Mouse (Mus musculus) CD4-positive, CD25-positive, alpha-beta regulatory T cell, adult 4 months (primary cell): ENCODE measurements around the gene Chrne. TPM values are rescaled to one million over a fixed set of nuclear protein-coding genes. Genes with fewer than 3 reads are reported as not detected.

ENCODE experiments used
- ATAC-seq: one replicate; pipeline ENCODE4 v1.8.0; 2017
- polyA plus RNA-seq, 2 experiments: library from polyadenylated mRNA; unstranded; fragments of 100-300 nt; shearing (Covaris generic); gene quantifications; one replicate each; pipeline ENCODE4 v1.2.1; 2017

The Chrne gene
- polyA plus RNA-seq: 1 to 10 TPM; 1.4 to 2.1 TPM

DNA sequence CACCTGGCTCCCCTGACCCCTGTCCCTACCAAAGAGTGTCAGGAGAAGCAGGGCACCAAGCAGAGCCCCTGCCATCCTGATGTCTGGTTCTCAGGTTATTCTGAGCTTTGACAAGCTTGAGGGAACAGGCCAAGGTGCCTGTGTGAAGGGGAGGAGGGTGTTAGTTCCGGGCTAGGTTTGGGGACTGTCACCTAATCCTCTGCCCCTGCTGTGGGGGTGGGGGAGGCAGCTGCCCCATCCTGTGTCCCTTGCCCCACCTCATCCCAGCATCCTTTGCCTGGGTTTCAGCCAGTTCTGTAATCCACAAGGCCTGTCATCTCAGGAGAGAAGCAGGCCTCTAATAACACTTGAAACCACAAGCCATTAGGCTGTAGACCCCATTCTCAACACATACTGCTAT is at the start of gene Chrne:
TSS of gene Chrne (minus strand) at position 116 of the 400 bp plus-strand sequence.
- ATAC-seq: no peak

- ATAC-seq: peak; percentile 21
These were observed 49.3 kb upstream of the Chrne start for GRCm38 (mm10) chr11:70668335-70668770.

DNA sequence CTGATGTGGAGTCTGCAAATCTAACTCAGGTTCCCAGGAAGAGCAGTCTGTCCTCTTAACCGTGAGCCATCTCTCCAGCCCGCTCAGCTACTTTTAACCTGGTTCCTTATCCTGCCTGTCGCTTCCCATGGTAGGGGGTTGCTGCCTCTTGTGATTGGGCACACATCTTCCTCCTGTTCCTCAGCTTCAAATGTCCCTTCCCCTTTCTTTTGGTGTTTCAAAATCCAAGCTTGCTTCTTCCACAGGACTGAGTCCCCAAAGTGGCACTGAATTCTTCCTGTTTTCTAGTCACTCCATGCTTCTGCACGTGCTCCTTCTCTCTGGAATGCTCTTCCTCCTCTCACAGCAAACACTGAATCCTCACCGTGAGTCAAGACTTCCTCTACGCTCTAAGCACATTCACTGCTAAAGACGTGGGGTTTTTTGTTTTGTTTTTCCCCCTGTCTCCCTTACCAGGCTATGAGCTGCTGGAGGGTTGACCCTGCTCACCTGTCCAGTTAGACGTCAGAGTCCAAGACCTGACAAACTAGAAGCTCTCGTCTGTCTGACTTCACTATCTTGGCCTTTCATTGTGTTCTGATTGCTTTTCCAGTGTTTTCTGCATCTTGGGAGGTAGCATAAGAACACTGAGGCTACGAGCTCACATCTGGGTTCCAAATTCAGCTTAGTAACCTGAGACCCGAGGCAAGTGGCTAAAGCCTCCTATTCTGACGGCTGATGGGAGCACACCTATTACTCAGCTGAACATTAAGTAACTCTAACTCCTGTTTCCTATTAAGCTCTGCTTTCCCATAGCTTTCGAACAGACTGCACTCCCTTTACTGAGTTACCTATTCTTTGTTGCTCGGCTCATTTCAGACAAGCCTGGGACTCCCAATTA is 48.5 kb upstream of the Chrne start:
- no peak for ATAC-seq

DNA sequence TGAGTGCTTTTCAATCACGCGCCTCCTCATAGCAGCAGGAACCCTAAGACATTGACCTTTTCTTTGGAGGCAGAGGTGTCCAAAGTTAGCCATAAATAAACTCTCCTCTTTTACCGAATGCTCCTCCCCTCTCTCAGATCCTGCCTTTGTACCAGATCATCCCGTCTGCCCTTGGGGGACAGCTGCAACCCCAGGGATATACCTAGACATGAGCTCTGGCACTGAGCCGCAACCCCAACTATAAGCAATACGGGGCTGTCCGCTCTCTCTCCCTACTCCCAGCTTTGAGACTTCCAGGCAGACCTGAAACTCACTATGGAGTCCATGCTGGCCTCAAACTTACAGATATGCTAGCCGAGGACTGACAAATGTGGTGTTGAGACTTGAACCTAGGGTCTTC is 47.7 kb upstream of the Chrne start:
- ATAC-seq: no peak

DNA sequence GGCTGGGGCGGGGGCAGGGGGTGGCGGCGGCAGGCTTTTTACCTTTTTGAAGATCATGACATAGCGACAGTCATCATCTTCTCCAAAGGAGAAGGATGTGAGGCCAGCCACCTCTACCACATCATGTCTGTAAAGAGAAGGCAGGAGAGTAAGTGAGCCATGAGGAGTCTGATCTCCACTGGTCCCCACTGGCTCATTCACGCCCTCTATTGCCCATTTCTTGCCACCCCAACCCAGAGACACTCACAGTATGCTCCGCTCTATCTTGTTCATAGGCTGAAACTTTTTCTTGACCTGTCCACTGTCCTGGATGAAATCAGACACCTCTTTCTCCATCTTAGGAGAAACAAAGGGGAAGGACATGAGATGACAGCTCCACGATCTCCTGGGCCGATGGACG is 45.7 kb upstream of the Chrne start:
- no peak for ATAC-seq

DNA sequence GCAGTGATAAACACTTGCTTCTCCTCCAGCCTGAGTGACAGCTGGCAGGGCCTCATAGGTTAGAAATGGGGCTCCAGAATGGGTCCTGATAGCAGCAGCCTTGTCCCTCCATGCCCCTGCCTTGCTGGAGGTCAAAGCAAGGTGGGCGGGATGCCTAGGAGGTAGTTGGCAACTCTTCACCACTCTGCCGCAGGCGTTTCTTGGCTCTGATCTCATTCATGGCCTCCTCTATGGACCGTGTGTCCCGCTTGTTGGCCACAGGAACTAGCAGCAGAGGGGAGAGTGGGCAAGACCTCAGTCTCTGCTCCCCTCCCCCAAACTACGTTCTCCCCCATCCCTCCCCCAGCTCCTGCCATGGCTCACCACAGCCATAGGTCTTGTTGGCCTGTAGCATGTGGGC is 44.9 kb upstream of the Chrne start:
- no peak for ATAC-seq

- ATAC-seq: no peak
These were observed 44.1 kb upstream of the Chrne start for GRCm38 (mm10) chr11:70663101-70663500.

DNA sequence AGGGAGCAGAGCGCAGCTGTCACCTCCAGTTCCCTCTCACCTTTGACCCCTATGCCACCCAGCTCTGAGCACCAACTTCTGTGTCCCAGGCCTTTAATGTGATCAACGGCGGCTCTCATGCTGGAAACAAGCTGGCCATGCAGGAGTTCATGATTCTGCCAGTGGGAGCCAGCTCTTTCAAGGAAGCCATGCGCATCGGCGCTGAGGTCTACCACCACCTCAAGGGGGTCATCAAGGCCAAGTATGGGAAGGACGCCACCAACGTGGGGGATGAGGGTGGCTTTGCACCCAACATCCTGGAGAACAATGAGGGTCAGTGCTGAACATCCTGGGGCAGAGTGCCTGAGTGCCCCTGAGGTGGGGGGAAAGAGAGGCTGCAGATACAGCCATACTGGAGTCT is 41.6 kb upstream of the Chrne start:
- no peak for ATAC-seq

DNA sequence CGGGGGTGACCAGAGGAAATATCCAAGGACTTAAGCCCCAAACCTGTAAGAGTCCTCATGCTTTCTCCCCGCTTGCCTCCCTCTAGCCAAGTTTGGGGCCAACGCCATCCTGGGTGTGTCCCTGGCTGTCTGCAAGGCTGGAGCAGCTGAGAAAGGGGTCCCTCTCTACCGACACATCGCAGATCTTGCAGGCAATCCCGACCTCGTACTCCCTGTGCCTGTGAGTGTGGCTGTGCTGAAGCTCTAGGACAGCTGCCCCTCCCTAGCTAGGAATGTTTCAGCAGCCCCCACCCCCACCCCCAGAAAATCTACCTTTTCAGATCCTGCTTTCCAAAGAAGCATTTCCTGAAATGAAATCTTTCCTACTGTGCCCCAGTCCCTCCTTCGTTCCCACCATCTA is 39.9 kb upstream of the Chrne start:
- ATAC-seq: no peak

DNA sequence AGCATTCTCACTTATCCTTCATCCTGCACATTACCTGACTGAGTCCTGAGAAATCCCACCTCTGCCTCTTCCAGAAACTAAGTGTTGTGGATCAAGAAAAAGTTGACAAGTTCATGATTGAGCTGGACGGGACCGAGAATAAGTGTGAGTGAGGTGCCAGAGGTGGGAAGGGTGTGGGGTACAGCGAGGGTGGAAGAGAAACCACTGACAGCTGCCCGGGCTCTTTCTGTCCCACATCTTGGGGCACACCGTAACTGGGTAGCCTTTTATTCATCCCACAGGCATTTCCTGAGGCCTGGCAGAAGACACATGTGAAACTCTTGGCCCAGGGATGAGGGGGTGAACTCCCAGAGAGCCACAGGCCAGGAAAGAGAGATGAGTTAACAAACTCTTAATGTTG is 39.5 kb upstream of the Chrne start:
- ATAC-seq: no peak

GRCm38 (mm10) chr11:70657991-70658390 is 39.0 kb upstream of the Chrne start:
- ATAC-seq: no peak

DNA sequence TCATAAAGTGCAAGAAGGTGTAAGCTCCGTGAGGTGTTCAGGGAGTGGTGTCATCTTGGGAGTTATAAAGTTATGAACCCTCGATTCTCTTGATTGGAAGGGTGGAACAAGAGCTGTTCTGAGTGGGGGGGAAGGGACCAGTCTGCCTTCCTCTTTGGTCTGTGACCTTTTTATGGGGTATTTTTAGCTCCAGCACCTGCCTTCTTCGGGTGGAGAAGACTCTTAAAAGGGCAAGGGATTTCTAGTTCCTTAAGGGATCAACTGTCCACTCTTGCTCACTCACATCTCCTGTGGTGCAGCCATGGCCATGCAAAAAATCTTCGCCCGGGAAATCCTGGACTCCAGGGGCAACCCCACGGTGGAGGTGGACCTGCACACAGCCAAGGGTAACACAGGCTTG is 38.6 kb upstream of the Chrne start:
- ATAC-seq: no peak

GRCm38 (mm10) chr11:70656964-70657363 is 37.9 kb upstream of the Chrne start, which contains the start of gene Eno3:
TSS of gene Eno3 (plus strand) at chr11:70657202.
- no peak for ATAC-seq

DNA sequence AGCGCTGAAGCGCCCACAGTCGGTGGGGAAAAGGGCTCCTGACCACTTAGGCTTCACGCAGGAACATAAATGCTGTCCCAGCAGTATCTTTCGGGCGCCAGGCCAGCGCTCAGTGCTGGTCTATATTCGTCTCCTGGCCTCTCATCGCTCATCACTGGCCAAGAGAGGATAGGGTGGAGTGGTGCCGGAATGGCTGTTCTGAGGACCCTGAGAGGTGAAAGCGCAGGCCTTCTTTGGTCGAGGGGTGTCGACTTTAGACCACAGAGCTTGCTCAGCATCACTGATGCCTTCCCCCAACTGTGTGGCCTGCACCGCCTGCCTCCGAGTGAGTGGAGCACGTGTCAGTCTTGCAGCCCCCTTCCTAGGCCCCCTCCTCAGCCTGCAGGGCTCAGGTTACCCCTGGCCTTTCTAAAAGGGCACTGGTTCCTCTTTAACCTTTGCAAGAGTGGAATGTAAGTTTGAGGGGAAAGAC is 37.5 kb upstream of the Chrne start:
- no peak for ATAC-seq

- no peak for ATAC-seq
These were observed 36.8 kb upstream of the Chrne start for GRCm38 (mm10) chr11:70655571-70656455.

- peak; percentile 32 for ATAC-seq
These were observed 36.0 kb upstream of the Chrne start for GRCm38 (mm10) chr11:70654923-70655570.

GRCm38 (mm10) chr11:70654198-70654922 is 35.3 kb upstream of the Chrne start, which contains the start of gene Pfn1:
TSS of gene Pfn1 (minus strand) at chr11:70654644.
- ATAC-seq: peak; percentile 36

- ATAC-seq: peak; percentile 17
These were observed 34.6 kb upstream of the Chrne start for GRCm38 (mm10) chr11:70653345-70654197.

DNA sequence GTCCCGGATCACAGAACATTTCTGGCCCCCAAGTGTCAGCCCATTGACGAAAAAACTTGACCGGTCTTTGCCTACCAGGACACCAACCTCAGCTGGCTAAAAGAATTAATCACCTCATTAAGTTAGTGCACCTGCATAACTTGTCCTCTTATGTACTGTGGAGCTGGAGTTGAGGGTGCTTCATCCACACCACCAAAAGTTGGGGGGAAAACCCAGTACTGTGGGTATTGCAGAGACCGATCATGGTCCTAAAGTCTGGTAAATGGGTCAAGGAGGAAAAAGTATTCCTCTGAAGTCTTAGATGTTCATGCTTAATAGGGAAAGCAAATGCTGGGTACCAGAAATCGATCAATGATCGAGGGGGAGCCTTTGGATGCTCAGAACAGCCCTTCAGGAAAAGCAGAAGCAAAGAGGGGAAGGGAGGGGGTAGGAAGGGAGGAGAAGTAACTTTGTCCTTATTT is 33.9 kb upstream of the Chrne start:
- no peak for ATAC-seq

- ATAC-seq: no peak
These were observed 33.2 kb upstream of the Chrne start for GRCm38 (mm10) chr11:70652029-70652883.
